Comparison of ENCODE assay signal across 8 mouse cellular contexts in genomic region chr2:157278717-157279415, GRCm38 (mm10). TPM values are rescaled to one million over a fixed set of nuclear protein-coding genes. Genes with fewer than 3 reads are reported as not detected.
DNase-seq lines count a peak whose midpoint lies in the region; ATAC-seq lines count a peak whose summit lies in the region.

Gene Rpn2 (plus strand): TSS chr2:157279017.

- intact Hi-C loops in gastrocnemius, postnatal 14 days (cut with DNase I; ENCODE audit: low total_unique reads) = no loop called here
- intact Hi-C loops in left cerebral cortex, postnatal 10 days (cut with DNase I) = no loop called here

- ATAC-seq in inflammation-experienced regulatory T-cells, adult 6 months = peak; percentile 99
- peak; percentile 96 for ATAC-seq in megakaryocyte-erythroid progenitor cell, adult 5-6 weeks (replicated peaks; ENCODE audit: low FRiP score, low TSS enrichment, poor library complexity, severe bottlenecking)

- DNase-seq in adrenal gland, adult (ENCODE audit: inconsistent age in 2 of 2, low spot score in 1 of 2) = peak; percentile 97 to 99
- peak; percentile 97 for DNase-seq in embryo, embryonic 10.5 days (ENCODE audit: low spot score)
- peak; percentile 97 for DNase-seq in gastrocnemius, postnatal 14 days
- DNase-seq in left cerebral cortex, postnatal 10 days (ENCODE audit: extremely low spot score in 1 of 2, low spot score in 2 of 2) = peak; percentile 95 to 98
- peak; percentile 98 for DNase-seq in right cerebral cortex, postnatal 25 days
- peak; percentile 95 to 97 for DNase-seq in urinary bladder, postnatal 4 days (ENCODE audit: low spot score in 2 of 2)

RNA-seq across cellular contexts. Expression of gene Rpn2, which starts in this region (rescaled TPM):
- 10 to 100 TPM; 78.0 to 90.0 TPM for total RNA-seq in gastrocnemius, postnatal 14 days (2021)
- 100 to 1,000 TPM; 197 to 242 (median 205) TPM for polyA plus RNA-seq in inflammation-experienced regulatory T-cells, adult 6 months (2017; shearing (Covaris generic))
- 100 to 1,000 TPM; 141 to 143 TPM for total RNA-seq in left cerebral cortex, postnatal 10 days (2021)
- 179 and 198 TPM in 2 replicates for total RNA-seq in megakaryocyte-erythroid progenitor cell, adult 5-6 weeks (2014; fragmentation: Nextera tagmentation)
- total RNA-seq in megakaryocyte-erythroid progenitor cell, adult 5-6 weeks (2017) = 158 and 221 TPM in 2 replicates

Comparison
In these comparisons a context has a peak if more than half of its experiments do, and no peak if none do; other contexts are left out.
1. Peak in every context shown above with its lines: DNase-seq and ATAC-seq.